Mouse (Mus musculus): ENCODE measurements around the gene Slc19a1. TPM values are rescaled to one million over a fixed set of nuclear protein-coding genes. Genes with fewer than 3 reads are reported as not detected.

The Slc19a1 gene
- polyA plus RNA-seq, 1 experiment from 2014 or later = 39.2 TPM

GRCm38 (mm10) chr10:77097890-77098200 lies 65.8 kb downstream of the Slc19a1 start:
- 75% methylated on average over 4 of the region's 4 CpGs for WGBS
- H3K27ac ChIP-seq (ENCODE audit: low read length) = no peak overlapping the region

GRCm38 (mm10) chr10:77098619-77099018 lies 66.6 kb downstream of the Slc19a1 start:
- no peaks in the 10 kb centered on the region for H3K4me1 ChIP-seq (replicated peaks; ENCODE audit: control insufficient read depth, insufficient read depth, low read length)
- H3K36me3 ChIP-seq (ENCODE audit: control insufficient read depth, insufficient read depth) = no peaks in the 10 kb centered on the region
- no peak overlapping the region for H3K27ac ChIP-seq (ENCODE audit: low read length)
- H3K9ac ChIP-seq (replicated peaks; ENCODE audit: low read depth, low read length) = no peak overlapping the region
- H3K4me2 ChIP-seq (ENCODE audit: low read length) = no peak overlapping the region
- WGBS = 86% methylated on average over 2 of the region's 2 CpGs
- no peaks in the 10 kb centered on the region for H3K9me3 ChIP-seq (ENCODE audit: control insufficient read depth, low read length)
- no peaks in the 10 kb centered on the region for H3K27me3 ChIP-seq (replicated peaks; ENCODE audit: control insufficient read depth, insufficient read depth, low read length)
- no peak for ATAC-seq
- no peak overlapping the region for H3K4me3 ChIP-seq (replicated peaks; ENCODE audit: low read length)

More at GRCm38 (mm10) chr10:77097890-77098200, 65.8 kb downstream of the Slc19a1 start:
- H3K9ac ChIP-seq (replicated peaks; ENCODE audit: low read depth, low read length) = no peak overlapping the region
- H3K4me2 ChIP-seq (ENCODE audit: low read length) = no peak overlapping the region
- peaks cover 4% of the 10 kb centered on the region; the same call in 1 of the 2 replicates for H3K9me3 ChIP-seq (ENCODE audit: control insufficient read depth, low read length)
- no peak overlapping the region for H3K4me3 ChIP-seq (replicated peaks; ENCODE audit: low read length)
- H3K27me3 ChIP-seq (replicated peaks; ENCODE audit: control insufficient read depth, insufficient read depth, low read length) = no peaks in the 10 kb centered on the region
- no peaks in the 10 kb centered on the region for H3K4me1 ChIP-seq (replicated peaks; ENCODE audit: control insufficient read depth, insufficient read depth, low read length)
- no peaks in the 10 kb centered on the region for H3K36me3 ChIP-seq (ENCODE audit: control insufficient read depth, insufficient read depth)
- no peak for ATAC-seq

GRCm38 (mm10) chr10:77099777-77100176 lies 67.7 kb downstream of the Slc19a1 start:
- ATAC-seq = no peak
- no peaks in the 10 kb centered on the region for H3K27me3 ChIP-seq (replicated peaks; ENCODE audit: control insufficient read depth, insufficient read depth, low read length)
- H3K4me2 ChIP-seq (ENCODE audit: low read length) = no peak overlapping the region
- no peaks in the 10 kb centered on the region for H3K9me3 ChIP-seq (ENCODE audit: control insufficient read depth, low read length)
- H3K27ac ChIP-seq (ENCODE audit: low read length) = no peak overlapping the region
- H3K9ac ChIP-seq (replicated peaks; ENCODE audit: low read depth, low read length) = no peak overlapping the region
- H3K4me1 ChIP-seq (replicated peaks; ENCODE audit: control insufficient read depth, insufficient read depth, low read length) = no peaks in the 10 kb centered on the region
- no peaks in the 10 kb centered on the region for H3K36me3 ChIP-seq (ENCODE audit: control insufficient read depth, insufficient read depth)
- 92% methylated on average over 4 of the region's 4 CpGs for WGBS
- H3K4me3 ChIP-seq (replicated peaks; ENCODE audit: low read length) = no peak overlapping the region

- ATAC-seq = no peak
- Histone ChIP-seq H3K36me3 (ENCODE audit: control insufficient read depth, insufficient read depth) (no peaks in the 10 kb centered on the region), H3K4me2 (ENCODE audit: low read length) (no peak overlapping the region), H3K27ac (ENCODE audit: low read length) (no peak overlapping the region), H3K27me3 (replicated peaks; ENCODE audit: control insufficient read depth, insufficient read depth, low read length) (no peaks in the 10 kb centered on the region), H3K4me1 (replicated peaks; ENCODE audit: control insufficient read depth, insufficient read depth, low read length) (no peaks in the 10 kb centered on the region), H3K9ac (replicated peaks; ENCODE audit: low read depth, low read length) (no peak overlapping the region), H3K4me3 (replicated peaks; ENCODE audit: low read length) (no peak overlapping the region), H3K9me3 (ENCODE audit: control insufficient read depth, low read length) (no peaks in the 10 kb centered on the region)
- 82% methylated on average over 8 of the region's 8 CpGs for WGBS
Measured at GRCm38 (mm10) chr10:77103689-77104088, 71.6 kb downstream of the Slc19a1 start.

- H3K27ac ChIP-seq (ENCODE audit: low read length) = no peak overlapping the region
- ATAC-seq = no peak
- no peaks in the 10 kb centered on the region for H3K36me3 ChIP-seq (ENCODE audit: control insufficient read depth, insufficient read depth)
Measured at GRCm38 (mm10) chr10:77104327-77104726, 72.3 kb downstream of the Slc19a1 start.

GRCm38 (mm10) chr10:77108106-77108505 lies 76.1 kb downstream of the Slc19a1 start:
- WGBS = 85% methylated on average over 4 of the region's 4 CpGs
- H3K27ac ChIP-seq (ENCODE audit: low read length) = no peak overlapping the region
- no peaks in the 10 kb centered on the region for H3K4me1 ChIP-seq (replicated peaks; ENCODE audit: control insufficient read depth, insufficient read depth, low read length)
- H3K4me3 ChIP-seq (replicated peaks; ENCODE audit: low read length) = no peak overlapping the region
- no peaks in the 10 kb centered on the region for H3K9me3 ChIP-seq (ENCODE audit: control insufficient read depth, low read length)
- no peak overlapping the region for H3K4me2 ChIP-seq (ENCODE audit: low read length)
- H3K36me3 ChIP-seq (ENCODE audit: control insufficient read depth, insufficient read depth) = no peaks in the 10 kb centered on the region
- no peak for ATAC-seq
- no peaks in the 10 kb centered on the region for H3K27me3 ChIP-seq (replicated peaks; ENCODE audit: control insufficient read depth, insufficient read depth, low read length)
- H3K9ac ChIP-seq (replicated peaks; ENCODE audit: low read depth, low read length) = no peak overlapping the region

More at GRCm38 (mm10) chr10:77104327-77104726, 72.3 kb downstream of the Slc19a1 start:
- H3K27me3 ChIP-seq (replicated peaks; ENCODE audit: control insufficient read depth, insufficient read depth, low read length) = no peaks in the 10 kb centered on the region
- H3K9ac ChIP-seq (replicated peaks; ENCODE audit: low read depth, low read length) = no peak overlapping the region
- no peaks in the 10 kb centered on the region for H3K9me3 ChIP-seq (ENCODE audit: control insufficient read depth, low read length)
- no peak overlapping the region for H3K4me2 ChIP-seq (ENCODE audit: low read length)
- H3K4me3 ChIP-seq (replicated peaks; ENCODE audit: low read length) = no peak overlapping the region
- H3K4me1 ChIP-seq (replicated peaks; ENCODE audit: control insufficient read depth, insufficient read depth, low read length) = no peaks in the 10 kb centered on the region

- H3K27me3 ChIP-seq (replicated peaks; ENCODE audit: control insufficient read depth, insufficient read depth, low read length) = no peaks in the 10 kb centered on the region
- H3K36me3 ChIP-seq (ENCODE audit: control insufficient read depth, insufficient read depth) = no peaks in the 10 kb centered on the region
- H3K4me2 ChIP-seq (ENCODE audit: low read length) = no peak overlapping the region
- no peak overlapping the region for H3K27ac ChIP-seq (ENCODE audit: low read length)
- no peak overlapping the region for H3K9ac ChIP-seq (replicated peaks; ENCODE audit: low read depth, low read length)
- H3K4me3 ChIP-seq (replicated peaks; ENCODE audit: low read length) = no peak overlapping the region
- H3K4me1 ChIP-seq (replicated peaks; ENCODE audit: control insufficient read depth, insufficient read depth, low read length) = no peaks in the 10 kb centered on the region
- ATAC-seq = no peak
- no peaks in the 10 kb centered on the region for H3K9me3 ChIP-seq (ENCODE audit: control insufficient read depth, low read length)
- 87% methylated on average over 9 of the region's 9 CpGs for WGBS
Measured at GRCm38 (mm10) chr10:77110010-77110409, 78.0 kb downstream of the Slc19a1 start.

Other genes with a start within 250 kb of the Slc19a1 start
- gene Pcbp3, start 70.4 kb upstream of the Slc19a1 start, polyA plus RNA-seq (2015; fragmentation: Nextera tagmentation; extraction: Ambion mirVana) = 58.9 and 64.2 TPM in 2 replicates
- 21.7 and 26.2 TPM in 2 replicates for gene Col18a1, start 134.3 kb downstream of the Slc19a1 start, polyA plus RNA-seq (2015; fragmentation: Nextera tagmentation; extraction: Ambion mirVana)
- gene Pofut2, start 227.0 kb downstream of the Slc19a1 start, polyA plus RNA-seq (2015; fragmentation: Nextera tagmentation; extraction: Ambion mirVana) = 47.3 and 50.5 TPM in 2 replicates

Measured in forebrain, embryonic 16.5 days (tissue).